Mouse (Mus musculus): ENCODE results near the gene Krtap9-3. TPM values are rescaled to one million over a fixed set of nuclear protein-coding genes. Genes with fewer than 3 reads are reported as not detected.

Gene Krtap9-3
- total RNA-seq, 2 experiments from 2014 or later: not detected

DNA sequence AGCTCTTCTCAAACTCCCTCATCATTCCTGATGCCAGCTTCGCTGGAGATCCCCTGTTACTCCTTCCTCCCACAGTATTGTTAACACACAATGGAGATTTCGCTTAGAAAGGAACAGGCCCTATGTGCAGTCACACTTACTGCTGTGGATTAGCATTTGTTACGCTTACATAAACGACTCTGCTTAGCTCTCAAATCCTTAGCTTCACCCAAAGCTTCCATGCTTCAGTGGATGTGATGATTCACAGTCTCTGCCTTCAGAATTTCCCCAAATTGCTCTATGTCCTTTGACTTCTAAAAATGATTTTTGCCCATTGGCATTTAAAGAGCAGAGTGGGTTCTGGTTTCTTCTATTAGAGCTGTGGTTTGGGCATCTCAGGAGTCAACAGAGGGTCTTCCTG, 24.7 kb downstream of the Krtap9-3 start:
- peak in 1 of 2 experiments; percentile 4 for DNase-seq (ENCODE audit: low spot score in 2 of 2)

DNA sequence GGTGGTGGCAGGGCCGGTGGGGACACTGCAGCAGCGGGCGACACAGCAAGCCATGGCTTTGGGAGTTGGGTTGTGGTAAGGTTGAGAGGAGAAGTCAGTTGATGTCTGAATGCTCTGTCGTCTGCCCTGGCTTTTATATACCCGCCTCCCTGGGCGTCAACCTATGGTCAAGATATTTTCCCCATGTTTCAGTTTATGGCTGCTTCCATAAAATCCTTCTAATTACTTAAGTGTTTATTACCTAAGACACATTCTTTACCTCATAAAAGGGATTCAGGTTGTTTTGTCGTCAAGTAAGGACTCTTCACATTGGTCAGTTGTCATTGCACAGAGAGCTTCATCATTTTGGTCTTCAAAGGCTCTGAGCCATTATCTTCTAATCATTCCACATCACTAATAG, 31.4 kb downstream of the Krtap9-3 start, which contains the start of gene Krtap3-1:
Gene Krtap3-1, minus strand, starts transcription at position 101 of the 400 bp plus-strand sequence.
- no peak for DNase-seq (ENCODE audit: low spot score in 2 of 2)

DNA sequence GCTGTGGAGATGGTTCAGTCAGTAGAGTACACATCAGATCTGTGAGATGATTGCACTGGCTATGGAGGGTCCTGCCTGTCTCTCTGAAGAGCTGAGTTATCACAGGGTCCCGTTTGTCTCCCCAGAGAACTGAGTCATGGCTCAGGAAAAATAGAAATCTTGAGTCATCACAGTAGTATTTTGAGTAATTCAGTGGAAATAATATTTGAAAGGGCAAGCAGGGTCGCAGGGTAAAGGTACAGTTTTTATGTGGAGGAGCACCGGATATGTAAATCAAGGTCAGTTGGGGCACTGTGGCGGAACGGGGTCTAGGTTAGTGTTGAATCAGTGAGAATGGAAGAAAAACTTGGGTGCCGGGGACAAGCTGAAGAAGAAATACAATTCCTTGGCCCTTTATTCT, 35.3 kb downstream of the Krtap9-3 start:
- DNase-seq (ENCODE audit: low spot score in 2 of 2): no peak

DNA sequence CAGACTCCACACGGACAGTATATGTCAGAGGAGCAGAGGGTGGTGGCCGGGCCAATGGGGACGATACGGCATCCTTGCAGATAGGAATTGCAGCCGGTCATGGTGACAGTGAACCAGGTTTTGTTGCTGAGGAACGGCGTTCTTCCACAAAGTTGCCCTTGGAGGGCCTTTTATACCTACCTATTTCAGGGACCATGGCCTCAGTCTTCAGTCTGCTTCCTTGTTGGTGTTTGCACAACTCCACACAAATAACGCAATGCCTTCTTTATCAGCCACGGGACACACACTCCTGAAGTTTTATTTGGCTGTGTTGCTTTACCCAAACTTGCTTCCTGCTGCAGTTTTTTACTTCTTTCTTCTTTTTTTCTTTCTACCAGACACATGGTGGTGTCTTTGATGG, 38.5 kb downstream of the Krtap9-3 start, which contains the start of gene Gm11939:
Gene Gm11939, minus strand, starts transcription at position 101 of the 400 bp plus-strand sequence.
- no peak for DNase-seq (ENCODE audit: low spot score in 2 of 2)

- peak in 1 of 2 experiments; percentile 10 for DNase-seq (ENCODE audit: low spot score in 2 of 2)
Measured at GRCm38 (mm10) chr11:99557976-99558745, 39.7 kb downstream of the Krtap9-3 start.

- DNase-seq (ENCODE audit: low spot score in 2 of 2): no peak
Measured at GRCm38 (mm10) chr11:99556753-99557152, 41.2 kb downstream of the Krtap9-3 start, which contains the start of gene Krtap3-2. Krtap3-2 (minus strand) TSS chr11:99556853.

- no peak for DNase-seq (ENCODE audit: low spot score in 2 of 2)
Measured at GRCm38 (mm10) chr11:99556195-99556594, 41.7 kb downstream of the Krtap9-3 start.

GRCm38 (mm10) chr11:99550765-99551164, 47.1 kb downstream of the Krtap9-3 start, which contains the start of gene Krtap3-3:
Krtap3-3 (minus strand) TSS chr11:99550865.
- no peak for DNase-seq (ENCODE audit: low spot score in 2 of 2)

DNA sequence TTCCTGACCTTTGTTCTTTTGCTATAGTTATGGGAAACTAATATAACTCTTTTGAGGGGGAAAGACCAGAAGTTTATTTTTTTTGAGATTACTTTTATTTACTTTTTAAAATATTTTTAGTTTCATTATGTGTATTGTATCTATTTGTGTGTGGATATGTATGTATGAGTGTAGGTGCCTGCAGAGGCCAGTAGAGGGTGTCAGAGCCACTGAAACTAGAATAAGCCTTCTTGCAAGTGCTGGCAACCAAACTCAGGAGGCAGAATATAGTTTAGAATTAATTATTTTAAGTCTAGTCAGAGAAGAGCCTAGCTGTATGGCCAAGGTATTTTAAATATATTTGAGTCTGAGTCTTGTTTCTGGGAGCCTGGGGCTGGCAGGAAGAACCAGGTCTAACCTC, 50.0 kb downstream of the Krtap9-3 start:
- DNase-seq (ENCODE audit: low spot score in 2 of 2): no peak

Other genes starting within 250 kb of the Krtap9-3 start
- not detected for gene Krt27, start 247.0 kb downstream of the Krtap9-3 start, total RNA-seq (2021)
- under 1 TPM; 0.20 to 0.25 TPM for gene Krt28, start 223.2 kb downstream of the Krtap9-3 start, total RNA-seq (2021)
- gene Krt10, start 208.7 kb downstream of the Krtap9-3 start, total RNA-seq (2021): 10 to 100 TPM; 12.2 to 13.4 TPM
- gene Krt12, start 175.8 kb downstream of the Krtap9-3 start, total RNA-seq (2021): 1 to 10 TPM; 1.0 to 1.1 TPM
- not detected for gene Krt20, start 160.0 kb downstream of the Krtap9-3 start, total RNA-seq (2021)
- gene Krt23, start 105.0 kb downstream of the Krtap9-3 start, total RNA-seq (2021): not detected
- gene Krt39, start 76.8 kb downstream of the Krtap9-3 start, total RNA-seq (2021): not detected
- gene Krt40, start 54.9 kb downstream of the Krtap9-3 start, total RNA-seq (2021): not detected
- gene Krtap3-3, start 47.2 kb downstream of the Krtap9-3 start, total RNA-seq (2021): not detected
- not detected for gene Krtap3-2, start 41.3 kb downstream of the Krtap9-3 start, total RNA-seq (2021)
- gene Gm11939, start 38.6 kb downstream of the Krtap9-3 start, total RNA-seq (2021): not detected
- not detected for gene Krtap3-1, start 31.5 kb downstream of the Krtap9-3 start, total RNA-seq (2021)
- gene Krtap1-5, start 17.1 kb downstream of the Krtap9-3 start, total RNA-seq (2021): not detected
- not detected for gene Krtap1-4, start 14.5 kb downstream of the Krtap9-3 start, total RNA-seq (2021)
- not detected for gene Krtap1-3, start 6.8 kb downstream of the Krtap9-3 start, total RNA-seq (2021)
- gene Gm11938, start 5.2 kb upstream of the Krtap9-3 start, total RNA-seq (2021): not detected
- not detected for gene Gm11937, start 12.1 kb upstream of the Krtap9-3 start, total RNA-seq (2021)
- not detected for gene Krtap2-4, start 16.7 kb upstream of the Krtap9-3 start, total RNA-seq (2021)
- gene Gm11562, start 22.3 kb upstream of the Krtap9-3 start, total RNA-seq (2021): not detected
- gene Krtap4-1, start 30.1 kb upstream of the Krtap9-3 start, total RNA-seq (2021): not detected
- gene Krtap4-2, start 37.0 kb upstream of the Krtap9-3 start, total RNA-seq (2021): not detected
- not detected for gene Krtap4-7, start 46.0 kb upstream of the Krtap9-3 start, total RNA-seq (2021)
- not detected for gene Gm11555, start 52.1 kb upstream of the Krtap9-3 start, total RNA-seq (2021)
- gene Gm11563, start 60.9 kb upstream of the Krtap9-3 start, total RNA-seq (2021): not detected
- gene Krtap4-6, start 67.9 kb upstream of the Krtap9-3 start, total RNA-seq (2021): not detected
- gene Gm14190, start 92.6 kb upstream of the Krtap9-3 start, total RNA-seq (2021): not detected
- not detected for gene Gm14180, start 136.2 kb upstream of the Krtap9-3 start, total RNA-seq (2021)
- gene Gm11595, start 174.8 kb upstream of the Krtap9-3 start, total RNA-seq (2021): not detected
- not detected for gene Krtap4-8, start 182.6 kb upstream of the Krtap9-3 start, total RNA-seq (2021)
- not detected for gene Krtap4-9, start 187.1 kb upstream of the Krtap9-3 start, total RNA-seq (2021)
- gene Gm11596, start 195.4 kb upstream of the Krtap9-3 start, total RNA-seq (2021): not detected
- gene Gm11569, start 200.8 kb upstream of the Krtap9-3 start, total RNA-seq (2021): not detected
- gene Gm11554, start 206.3 kb upstream of the Krtap9-3 start, total RNA-seq (2021): not detected
- not detected for gene Krtap4-13, start 211.8 kb upstream of the Krtap9-3 start, total RNA-seq (2021)
- gene Gm11564, start 217.6 kb upstream of the Krtap9-3 start, total RNA-seq (2021): not detected
- gene 2300003K06Rik, start 240.0 kb upstream of the Krtap9-3 start, total RNA-seq (2021): not detected